28 mouse cellular contexts compared by ENCODE assay signal in genomic region chr2:34895503-34896113, GRCm38 (mm10). TPM values are rescaled to one million over a fixed set of nuclear protein-coding genes. Genes with fewer than 3 reads are reported as not detected.
"Had no signal": no experiment of that assay in that cellular context is flagged by ENCODE, and none has a peak within 500 bp of the region (broad histone marks: within the 10 kb centered on the region; RNA-seq: fewer than 3 reads in every experiment).

No protein-coding gene starts in this region.

- H3K9ac ChIP-seq: heart, embryonic 12.5 days; hindbrain, embryonic 14.5 days; kidney, embryonic 15.5 days; limb, embryonic 13.5 days; limb, embryonic 15.5 days; liver, embryonic 12.5 days; liver, embryonic 14.5 days had no signal

- ATAC-seq: hindbrain, postnatal 0 days; intestine, embryonic 16.5 days; liver, embryonic 12.5 days had no signal

- H3K9me3 ChIP-seq: heart, embryonic 10.5 days; heart, embryonic 12.5 days; hindbrain, embryonic 10.5 days; hindbrain, embryonic 12.5 days; kidney, embryonic 15.5 days; limb, embryonic 13.5 days; limb, embryonic 15.5 days; liver, embryonic 12.5 days had no signal

- H3K4me3 ChIP-seq: gastrocnemius, adult 2 months; heart, adult 2 months; heart, embryonic 10.5 days; heart, embryonic 12.5 days; hindbrain, embryonic 10.5 days; hindbrain, embryonic 12.5 days; kidney, embryonic 15.5 days; limb, embryonic 13.5 days; limb, embryonic 15.5 days; liver, embryonic 12.5 days had no signal

- H3K4me1 ChIP-seq: heart, embryonic 10.5 days; heart, embryonic 12.5 days; hindbrain, embryonic 12.5 days; limb, embryonic 13.5 days had no signal

- H3K36me3 ChIP-seq: heart, embryonic 12.5 days; hindbrain, embryonic 10.5 days; hindbrain, embryonic 12.5 days; limb, embryonic 13.5 days; limb, embryonic 15.5 days had no signal

- H3K4me2 ChIP-seq: heart, embryonic 12.5 days; hindbrain, embryonic 12.5 days; hindbrain, embryonic 14.5 days; kidney, embryonic 15.5 days; limb, embryonic 13.5 days; limb, embryonic 15.5 days; liver, embryonic 12.5 days had no signal

- H3K27ac ChIP-seq: gastrocnemius, adult 2 months; heart, adult 2 months; heart, embryonic 10.5 days; hindbrain, embryonic 10.5 days; hindbrain, embryonic 12.5 days; hindbrain, embryonic 14.5 days; hindbrain, postnatal 0 days; kidney, embryonic 15.5 days; kidney, postnatal 0 days; limb, embryonic 13.5 days; limb, embryonic 15.5 days; liver, embryonic 12.5 days; liver, embryonic 14.5 days had no signal

- H3K27me3 ChIP-seq: hindbrain, embryonic 12.5 days; kidney, embryonic 15.5 days; liver, embryonic 12.5 days had no signal

- DNase-seq: gastrocnemius, adult 2 months; gastrocnemius, postnatal 10 days; gastrocnemius, postnatal 25 days; heart, adult 2 months; heart, postnatal 10 days; heart, postnatal 4 days; kidney, adult 11 months; kidney, adult 2 months; kidney, adult 9 months; kidney, postnatal 14 days; kidney, postnatal 36 days; layer of hippocampus, adult 9-11 months; layer of hippocampus, postnatal 36 days; left cerebral cortex, postnatal 4 days had no signal

RNA-seq across cellular contexts. Expression of gene Cutal, which starts 21.4 kb away (rescaled TPM):
- polyA plus RNA-seq: heart, embryonic 12.5 days; hindbrain, embryonic 10.5 days; limb, embryonic 11.5 days had no signal
